Mouse (Mus musculus): Measurements from ENCODE around the gene Crtc3.

- TF ChIP-seq HCFC1 (IDR thresholded peaks at IDR 0.05; ENCODE audit: borderline replicate concordance, insufficient read depth, low read length) (no peak), ZC3H11A (IDR thresholded peaks at IDR 0.05; ENCODE audit: borderline replicate concordance, low read depth, low read length) (no peak), MAFK (IDR thresholded peaks at IDR 0.05; ENCODE audit: insufficient read depth, low read depth, low read length) (no peak)
Measured at GRCm38 (mm10) chr7:80698940-80699339, 10.3 kb upstream of the Crtc3 start.

Data from ES-E14 (cell line).